Mouse (Mus musculus) gastrocnemius, postnatal 25 days (tissue): ENCODE results near the gene Soat2. TPM values are rescaled to one million over a fixed set of nuclear protein-coding genes. Genes with fewer than 3 reads are reported as not detected.

Source experiments
- DNase-seq: peaks from one replicate; pipeline ENCODE4 v3.0.0; 2022
- total RNA-seq, 2 experiments: library from RNA; stranded (reverse); gene quantifications; 1 replicate in 1 of 2; 2 replicates in 1 of 2; pipeline ENCODE4 v1.2.3; 2021

The Soat2 gene
- total RNA-seq, 2 experiments from 2014 or later, result 0.16 TPM; not detected in 1

GRCm38 (mm10) chr15:102191699-102192098, 41.4 kb downstream of the Soat2 start:
- DNase-seq, result no peak

DNA sequence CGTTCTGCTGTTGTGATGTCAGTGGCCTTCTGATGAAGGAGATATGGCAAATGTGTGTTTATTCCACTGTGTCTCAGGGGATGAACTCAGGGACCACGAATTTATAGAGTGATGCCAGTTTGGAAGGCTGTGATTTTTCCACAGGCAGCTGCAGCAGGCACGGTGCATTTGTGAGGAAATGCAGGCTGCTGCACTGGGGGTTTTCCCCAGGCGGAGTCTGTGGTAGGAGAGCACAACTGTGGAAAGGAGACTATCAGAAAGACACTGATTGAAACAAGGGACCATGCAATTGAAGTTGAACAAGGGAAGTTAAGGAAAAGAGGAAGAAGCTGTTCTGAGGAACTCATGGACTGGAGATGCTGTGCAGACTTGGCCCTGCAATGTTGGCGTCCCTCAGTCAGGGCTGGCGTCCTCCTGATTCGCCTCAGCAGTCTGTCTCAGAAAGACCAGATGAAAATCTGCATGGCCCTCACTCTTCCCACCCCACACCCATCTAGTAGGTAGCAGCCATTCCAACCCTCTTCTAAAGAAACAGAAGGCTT, 42.0 kb downstream of the Soat2 start:
- no peak for DNase-seq

DNA sequence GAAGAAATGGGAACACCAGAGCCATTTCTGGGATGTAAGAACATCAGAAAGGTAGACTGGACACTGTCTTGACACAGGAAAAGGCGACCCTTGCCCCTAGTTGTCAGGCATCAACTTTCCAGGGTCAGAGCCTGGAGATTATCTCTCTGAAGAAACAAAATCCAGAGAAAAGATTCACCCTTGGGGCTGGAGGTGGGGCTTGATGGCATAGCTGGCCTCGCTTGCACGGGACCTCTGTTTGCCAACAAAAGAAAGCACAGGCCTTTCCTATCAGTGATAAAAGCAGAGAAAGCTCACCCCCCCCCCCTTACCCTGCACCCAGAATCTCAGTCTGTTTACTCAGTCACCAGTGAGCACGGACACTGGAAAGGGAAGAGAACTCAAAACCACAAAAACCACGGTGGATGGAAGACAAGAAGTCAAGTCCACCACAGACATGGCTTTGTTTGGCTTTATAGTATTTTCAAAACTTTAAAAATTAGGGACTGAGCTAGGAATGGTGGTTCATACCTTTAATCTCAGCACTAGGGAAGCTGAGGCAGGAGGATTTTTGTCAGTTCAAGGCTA, 42.6 kb downstream of the Soat2 start:
- DNase-seq, result no peak

DNA sequence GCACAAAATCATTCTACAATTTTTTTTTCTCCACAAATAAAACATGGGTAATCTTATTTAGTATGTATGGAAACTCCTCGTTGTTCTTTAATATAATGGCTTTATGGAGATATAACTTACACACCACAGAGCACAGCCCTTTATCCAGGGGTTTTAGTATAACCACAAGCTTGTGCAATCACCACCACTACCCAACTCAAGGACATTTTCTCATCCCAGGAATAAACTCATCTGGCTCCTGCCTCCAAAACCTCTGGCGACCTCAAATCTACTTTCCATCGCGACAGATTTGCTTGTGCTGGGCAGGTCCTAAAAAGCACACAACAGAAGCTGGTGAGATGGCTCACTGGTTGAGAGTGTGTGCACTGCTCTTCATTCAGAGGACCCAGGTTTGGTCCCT, 43.3 kb downstream of the Soat2 start:
- DNase-seq, result no peak

DNA sequence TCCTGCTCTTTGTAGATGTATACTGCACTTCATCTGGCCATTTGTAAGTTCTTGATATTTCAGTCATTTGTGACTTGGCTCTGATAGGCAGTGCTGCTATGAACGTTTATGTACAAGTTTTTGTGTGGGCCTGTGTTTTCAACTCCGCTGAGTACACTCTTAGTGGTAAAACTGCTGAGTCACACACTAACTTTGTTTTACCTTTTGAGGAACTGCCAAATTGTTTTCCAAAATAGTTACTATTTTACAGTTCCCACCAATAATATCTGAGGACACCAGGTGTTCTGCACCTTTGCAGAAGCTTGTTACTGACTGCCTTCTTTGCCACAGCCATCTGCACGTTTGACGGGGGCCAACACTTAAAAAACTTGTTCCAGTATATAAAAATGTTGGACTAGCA, 44.1 kb downstream of the Soat2 start:
- DNase-seq, result no peak

DNA sequence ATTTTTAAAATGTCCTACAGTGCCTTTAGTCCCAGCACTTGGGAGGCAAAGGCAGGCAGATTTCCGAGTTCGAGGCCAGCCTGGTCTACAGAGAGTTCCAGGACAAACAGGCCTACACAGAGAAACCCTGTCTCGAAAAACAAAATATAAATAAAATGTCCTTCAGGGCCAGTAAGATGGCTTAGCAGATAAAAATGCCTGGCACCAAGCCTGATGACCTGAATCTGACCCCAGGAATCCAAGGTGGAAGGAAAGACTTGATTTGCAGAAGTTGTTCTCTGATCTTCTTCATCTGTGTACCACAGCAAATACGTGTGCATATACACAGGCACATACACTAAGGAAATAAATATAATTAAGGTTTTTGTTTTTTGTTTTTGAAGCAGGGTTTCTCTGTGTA, 45.0 kb downstream of the Soat2 start:
- DNase-seq, result no peak

- no peak for DNase-seq
Measured at GRCm38 (mm10) chr15:102198841-102199240, 48.5 kb downstream of the Soat2 start.

- peak; percentile 99 for DNase-seq
Measured at GRCm38 (mm10) chr15:102202971-102203834, 52.9 kb downstream of the Soat2 start, which contains the start of gene Zfp740. TSS of gene Zfp740 (plus strand) at chr15:102203249.

GRCm38 (mm10) chr15:102203835-102204381, 53.6 kb downstream of the Soat2 start:
- peak; percentile 70 for DNase-seq

DNA sequence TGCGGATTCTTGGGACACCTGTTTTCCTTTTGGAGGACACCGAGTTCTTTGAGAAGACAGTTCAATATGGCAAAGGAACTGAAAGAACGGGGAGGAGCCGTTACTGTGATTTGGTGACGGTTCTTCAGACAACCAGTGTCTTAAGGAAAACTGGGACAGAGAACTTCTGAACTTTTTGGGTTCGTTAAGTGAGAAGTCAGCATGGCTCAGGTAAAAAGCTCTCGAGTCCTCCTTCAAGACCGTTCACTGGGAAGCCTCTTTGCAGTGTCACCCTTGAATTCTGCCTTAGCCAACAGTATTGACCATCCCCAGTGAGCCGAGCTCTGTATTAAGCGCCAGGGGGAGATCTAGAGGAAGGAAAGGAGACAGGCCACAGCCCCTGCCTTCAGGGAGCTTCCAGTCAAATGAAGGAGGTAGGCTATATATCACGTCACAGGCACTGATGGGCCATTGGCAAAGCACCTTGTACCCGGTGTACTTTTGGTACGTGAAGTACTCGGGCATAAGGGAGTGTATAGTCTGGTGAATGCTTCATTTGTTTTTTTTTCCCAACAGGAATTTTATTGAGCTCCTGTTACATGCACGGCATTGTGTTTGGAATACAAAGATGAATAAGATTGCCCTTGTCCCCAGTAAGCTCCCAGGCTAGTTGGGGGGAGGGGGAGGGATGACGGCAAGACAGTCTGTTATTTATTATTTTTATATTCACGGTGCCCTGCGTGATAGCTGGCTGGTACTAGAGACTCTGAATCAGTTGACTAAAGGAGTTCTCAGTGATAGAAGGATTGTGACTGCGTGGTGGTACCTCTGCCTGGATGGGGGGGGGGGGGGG, 54.6 kb downstream of the Soat2 start, which contains the start of gene Csad:
Gene Csad (minus strand): TSS at position 51 of the 832 bp plus-strand sequence.
- no peak for DNase-seq

DNA sequence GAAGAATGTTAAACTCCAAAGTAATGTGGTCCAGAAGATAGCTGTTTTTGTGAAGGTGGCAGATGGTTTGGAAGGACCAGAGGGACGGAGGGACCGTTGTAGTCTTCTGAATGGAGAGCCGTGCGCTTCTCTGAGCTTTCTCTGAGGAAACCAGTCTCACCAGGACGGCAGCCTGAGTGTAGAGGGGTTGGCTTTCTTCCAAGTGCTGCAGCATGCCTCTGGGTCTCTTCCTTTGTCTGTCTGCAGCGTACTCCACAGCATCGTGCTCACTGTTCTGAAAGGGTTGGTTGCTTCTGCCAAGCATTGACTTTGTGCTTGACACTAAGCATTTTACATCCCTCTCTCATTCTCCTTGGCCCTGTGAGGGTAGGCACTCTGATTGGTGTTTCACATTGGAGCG, 55.5 kb downstream of the Soat2 start:
- DNase-seq, result no peak

DNA sequence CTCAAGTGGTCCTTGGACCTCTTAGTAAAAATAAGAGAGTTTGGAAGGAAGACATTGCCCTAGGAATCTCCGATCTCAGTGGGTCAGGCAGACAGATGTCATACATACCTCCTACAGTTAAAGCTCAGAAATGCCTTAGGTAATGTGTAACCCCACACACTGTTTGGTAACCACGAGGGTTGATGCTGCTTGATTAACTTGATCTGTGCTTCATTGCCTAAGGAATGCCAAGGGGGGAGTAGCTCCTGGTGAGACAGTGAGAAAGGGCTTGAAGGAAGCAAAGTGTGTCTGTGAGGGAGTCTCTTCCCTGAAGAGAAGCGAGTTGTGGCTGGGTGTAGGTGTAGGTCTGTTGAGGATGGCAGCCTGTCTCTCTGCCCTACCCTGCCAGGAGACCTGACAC, 57.0 kb downstream of the Soat2 start:
- DNase-seq, result no peak

GRCm38 (mm10) chr15:102208092-102208561, 57.8 kb downstream of the Soat2 start:
- no peak for DNase-seq

DNA sequence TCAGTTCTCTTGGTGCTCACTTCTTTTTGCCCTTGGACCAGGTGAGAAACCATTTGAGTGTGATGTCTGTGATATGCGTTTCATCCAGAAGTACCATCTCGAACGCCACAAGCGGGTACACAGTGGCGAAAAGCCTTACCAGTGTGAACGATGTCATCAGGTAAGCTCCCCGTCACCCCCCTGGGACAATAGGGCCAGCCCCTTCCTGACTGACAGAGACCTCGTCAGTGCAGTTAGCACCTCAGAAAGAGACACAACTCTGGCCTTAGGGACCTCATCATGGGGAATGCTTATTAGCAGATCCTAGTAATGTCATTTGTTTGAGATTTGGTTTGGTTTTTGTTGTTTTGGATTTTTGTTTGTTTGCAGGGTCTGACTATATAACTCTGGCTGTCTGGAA, 58.8 kb downstream of the Soat2 start:
- DNase-seq, result no peak

- no peak for DNase-seq
Measured at GRCm38 (mm10) chr15:102210816-102211215, 60.5 kb downstream of the Soat2 start.

GRCm38 (mm10) chr15:102211895-102212294, 61.6 kb downstream of the Soat2 start:
- DNase-seq, result no peak

Other genes with a start within 250 kb of the Soat2 start
- gene Krt4, start 225.8 kb upstream of the Soat2 start, total RNA-seq, result not detected
- under 1 TPM in 1 of 2 experiments, not detected in 1; 0.13 TPM for gene Krt79, start 210.2 kb upstream of the Soat2 start, total RNA-seq
- not detected for gene Krt78, start 196.2 kb upstream of the Soat2 start, total RNA-seq
- under 1 TPM; 0.13 to 0.19 TPM for gene Krt8, start 146.0 kb upstream of the Soat2 start, total RNA-seq
- under 1 TPM; 0.18 to 0.29 TPM for gene Krt18, start 122.3 kb upstream of the Soat2 start, total RNA-seq
- 100 to 1,000 TPM; 141 to 145 TPM for gene Eif4b, start 76.8 kb upstream of the Soat2 start, total RNA-seq
- 10 to 100 TPM; 22.3 to 32.0 TPM for gene Tns2, start 50.1 kb upstream of the Soat2 start, total RNA-seq
- gene Spryd3, start 14.3 kb upstream of the Soat2 start, total RNA-seq, result 1 to 10 TPM; 7.1 to 7.9 TPM
- 10 to 100 TPM; 46.4 to 68.2 TPM for gene Igfbp6, start 6.2 kb upstream of the Soat2 start, total RNA-seq
- gene Zfp740, start 52.7 kb downstream of the Soat2 start, total RNA-seq, result 10 to 100 TPM; 25.5 to 25.6 TPM
- gene Csad, start 54.2 kb downstream of the Soat2 start, total RNA-seq, result 10 to 100 TPM; 10.4 to 16.7 TPM
- gene Itgb7, start 81.4 kb downstream of the Soat2 start, total RNA-seq, result 1 to 10 TPM in 1 of 2 experiments, under 1 TPM in 1; 0.41 to 1.2 TPM
- gene Rarg, start 107.0 kb downstream of the Soat2 start, total RNA-seq, result 1 to 10 TPM; 9.3 to 9.8 TPM
- gene Gm9918, start 120.0 kb downstream of the Soat2 start, total RNA-seq, result not detected
- gene Mfsd5, start 128.9 kb downstream of the Soat2 start, total RNA-seq, result 10 to 100 TPM; 12.1 to 14.1 TPM
- gene Espl1, start 145.7 kb downstream of the Soat2 start, total RNA-seq, result 1 to 10 TPM in 1 of 2 experiments, under 1 TPM in 1; 0.51 to 1.4 TPM
- gene Pfdn5, start 175.6 kb downstream of the Soat2 start, total RNA-seq, result 100 to 1,000 TPM; 189 to 204 TPM
- gene Myg1, start 181.2 kb downstream of the Soat2 start, total RNA-seq, result 10 to 100 TPM; 14.0 to 16.2 TPM
- 1 to 10 TPM; 6.0 to 7.5 TPM for gene Aaas, start 200.2 kb downstream of the Soat2 start, total RNA-seq
- gene Sp7, start 216.7 kb downstream of the Soat2 start, total RNA-seq, result not detected